Mouse (Mus musculus) thymus, postnatal 36 days (tissue): ENCODE measurements around the gene Mad1l1.

ENCODE experiments used
- DNase-seq, 2 experiments: peaks; one replicate each; pipeline ENCODE4 v3.0.0; 2022; ENCODE audit warnings: mixed read lengths in 2 of 2

The Mad1l1 gene

GRCm38 (mm10) chr5:139991531-139991930 is 329.8 kb downstream of the Mad1l1 start:
- DNase-seq: no peak

- no peak for DNase-seq
These were observed 336.1 kb downstream of the Mad1l1 start for GRCm38 (mm10) chr5:139985073-139985746.

- no peak for DNase-seq
These were observed 339.4 kb downstream of the Mad1l1 start for GRCm38 (mm10) chr5:139981976-139982375.

- DNase-seq: no peak
These were observed 342.0 kb downstream of the Mad1l1 start for GRCm38 (mm10) chr5:139979371-139979770.

- peak in 1 of 2 experiments; percentile 10 for DNase-seq
These were observed 342.7 kb downstream of the Mad1l1 start for GRCm38 (mm10) chr5:139978525-139979276.

- no peak for DNase-seq
These were observed 343.9 kb downstream of the Mad1l1 start for GRCm38 (mm10) chr5:139977476-139977875.

GRCm38 (mm10) chr5:139976584-139976983 is 344.8 kb downstream of the Mad1l1 start:
- no peak for DNase-seq

- DNase-seq: peak; percentile 23 to 26
These were observed 351.1 kb downstream of the Mad1l1 start for GRCm38 (mm10) chr5:139970186-139970631.

- no peak for DNase-seq
These were observed 352.0 kb downstream of the Mad1l1 start for GRCm38 (mm10) chr5:139969151-139969948.

- DNase-seq: no peak
These were observed 355.8 kb downstream of the Mad1l1 start for GRCm38 (mm10) chr5:139965596-139965995.

- no peak for DNase-seq
These were observed 357.0 kb downstream of the Mad1l1 start for GRCm38 (mm10) chr5:139964391-139964790.

- DNase-seq: no peak
These were observed 361.6 kb downstream of the Mad1l1 start for GRCm38 (mm10) chr5:139959741-139960140.
